26 mouse cellular contexts compared by ENCODE assay signal in genomic region chr10:69247311-69248033, GRCm38 (mm10). TPM values are rescaled to one million over a fixed set of nuclear protein-coding genes. Genes with fewer than 3 reads are reported as not detected.
DNase-seq lines count a peak whose midpoint lies in the region; TF ChIP-seq lines count a peak whose summit lies in the region.
"Had no signal": no experiment of that assay in that cellular context is flagged by ENCODE, and none has a peak within 500 bp of the region (broad histone marks: within the 10 kb centered on the region; RNA-seq: fewer than 3 reads in every experiment).

No protein-coding gene starts in this region.

- no peak for DNase-seq in heart, adult 2 months
- no peak for DNase-seq in heart, postnatal 10 days
- DNase-seq in 416B (ENCODE audit: low read depth) = peak; percentile 42
- DNase-seq in ovary, postnatal 36 days (ENCODE audit: low spot score) = no peak
- no peak for DNase-seq in layer of hippocampus, postnatal 25 days (ENCODE audit: extremely low spot score in 1 of 2, low spot score in 1 of 2)
- DNase-seq in left cerebral cortex, postnatal 4 days = no peak
- DNase-seq: adrenal gland, adult 8-10 months; cerebellum, adult 11 months; cerebellum, adult 9-10 months; cerebellum, postnatal 36 days; gastrocnemius, postnatal 25 days; heart, postnatal 14 days; layer of hippocampus, adult 9-11 months; liver, embryonic 13.5 days; lung, adult 2 months; lung, postnatal 10 days; right cerebral cortex, postnatal 4 days; thymus, postnatal 4 days had no signal

- H3K36me3 ChIP-seq in heart, adult 2 months (ENCODE audit: control insufficient read depth, insufficient read depth, low read length) = peaks cover 24% of the 10 kb centered on the region
- peaks cover 40% of the 10 kb centered on the region for H3K36me3 ChIP-seq in megakaryocyte, embryonic 14.5 days (replicated peaks; ENCODE audit: low read length)

- no peak for TF ChIP-seq EP300 in heart, adult 2 months (IDR thresholded peaks at IDR 0.05; ENCODE audit: insufficient read depth, low read depth, low read length)

- intact Hi-C loops in heart, adult 2 months (cut with DNase I) = loop anchor here (2.0 kb wide), 1 partner anchor 35 kb away; the partner anchor contains the start of gene A930033H14Rik
- intact Hi-C loops in heart, postnatal 10 days (cut with DNase I) = no loop called here
- intact Hi-C loops in left cerebral cortex, postnatal 4 days (cut with DNase I) = no loop called here

- H3K79me2 ChIP-seq in heart, adult 2 months (replicated peaks; ENCODE audit: control insufficient read depth, insufficient read depth, low read length) = peaks cover 6% of the 10 kb centered on the region

- 80% methylated on average over 7 of the region's 7 CpGs for WGBS in heart, adult 2 months

- H3K4me1 ChIP-seq in heart, adult 2 months (ENCODE audit: control insufficient read depth, insufficient read depth, low read length) = peaks cover 22% of the 10 kb centered on the region
- peaks cover 21% of the 10 kb centered on the region for H3K4me1 ChIP-seq in brown adipose tissue, adult 24 weeks (ENCODE audit: control insufficient read depth, insufficient read depth, insufficient read length, low read length)
- H3K4me1 ChIP-seq in megakaryocyte, embryonic 14.5 days = peaks cover 46% of the 10 kb centered on the region
- H3K4me1 ChIP-seq: neural tube, embryonic 12.5 days had no signal

- H3K27ac ChIP-seq in heart, adult 2 months = peak overlapping the region; percentile 88
- peak overlapping the region; percentile 93 for H3K27ac ChIP-seq in brown adipose tissue, adult 24 weeks (replicated peaks; ENCODE audit: low read depth, low read length)
- H3K27ac ChIP-seq: embryonic facial prominence, embryonic 13.5 days; heart, embryonic 13.5 days; liver, embryonic 13.5 days; macrophage; neural tube, embryonic 12.5 days; stomach, postnatal 0 days had no signal

- TF ChIP-seq POLR2A in heart, adult 2 months (IDR thresholded peaks at IDR 0.05; ENCODE audit: insufficient read depth, low read depth, low read length) = no peak

- H3K9ac ChIP-seq in heart, adult 2 months (ENCODE audit: low read depth, low read length) = no peak overlapping the region
- H3K9ac ChIP-seq: embryonic facial prominence, embryonic 13.5 days; heart, embryonic 13.5 days; liver, embryonic 13.5 days; neural tube, embryonic 12.5 days had no signal

- peak overlapping the region; percentile 11; the same call in 1 of the 2 replicates for H3K4me3 ChIP-seq in heart, adult 2 months
- H3K4me3 ChIP-seq in brown adipose tissue, adult 24 weeks (ENCODE audit: insufficient read depth, low read depth, low read length) = no peak overlapping the region; the same call in 1 of the 2 replicates
- H3K4me3 ChIP-seq in megakaryocyte, embryonic 14.5 days (replicated peaks) = peak overlapping the region; percentile 80
- H3K4me3 ChIP-seq: embryonic facial prominence, embryonic 13.5 days; heart, embryonic 13.5 days; liver, embryonic 13.5 days; neural tube, embryonic 12.5 days had no signal

- H3K9me3 ChIP-seq in megakaryocyte, embryonic 14.5 days = no peaks in the 10 kb centered on the region
- H3K9me3 ChIP-seq: embryonic facial prominence, embryonic 13.5 days; heart, embryonic 13.5 days; liver, embryonic 13.5 days; neural tube, embryonic 12.5 days had no signal

- H3K27me3 ChIP-seq in heart, adult 2 months (ENCODE audit: control insufficient read depth, insufficient read depth, low read length) = no peaks in the 10 kb centered on the region
- H3K27me3 ChIP-seq in megakaryocyte, embryonic 14.5 days (replicated peaks) = peaks cover 2% of the 10 kb centered on the region
- H3K27me3 ChIP-seq: embryonic facial prominence, embryonic 13.5 days; heart, embryonic 13.5 days; liver, embryonic 13.5 days; neural tube, embryonic 12.5 days had no signal

- TF ChIP-seq CTCF in heart, adult 2 months (IDR thresholded peaks at IDR 0.05) = no peak

RNA-seq across cellular contexts. Expression of gene A930033H14Rik, which starts 34.6 kb away (rescaled TPM):
- total RNA-seq in heart, adult 2 months (2021) = 1 to 10 TPM; 1.1 TPM
- 0.61 TPM in 2 replicates for polyA plus RNA-seq in heart, adult 2 months (2012; rRNA removed)
- 1 to 10 TPM; 3.2 to 5.1 TPM for total RNA-seq in heart, postnatal 10 days (2021)
- polyA plus RNA-seq in brown adipose tissue, adult 24 weeks (2012; ENCODE audit: insufficient read depth, insufficient read length, missing spikeins) = 1.4 and 3.2 TPM in 2 replicates
- polyA plus RNA-seq in megakaryocyte, embryonic 14.5 days (2012; ENCODE audit: insufficient read depth, low replicate concordance) = 1.2 and 3.0 TPM in 2 replicates
- total RNA-seq in layer of hippocampus, postnatal 25 days (2021) = 1 to 10 TPM; 2.2 to 4.1 TPM
- 1 to 10 TPM; 6.2 to 6.5 TPM for total RNA-seq in left cerebral cortex, postnatal 4 days (2021)
- polyA plus RNA-seq: activated CD4-positive, CD25-positive, alpha-beta regulatory T cell, adult 4 months had no signal
